Mouse (Mus musculus) layer of hippocampus, postnatal 10 days (tissue): ENCODE measurements around the gene Gse1. TPM values are rescaled to one million over a fixed set of nuclear protein-coding genes. Genes with fewer than 3 reads are reported as not detected.

Source experiments
- DNase-seq, 2 experiments: peaks; one replicate each; pipeline ENCODE4 v3.0.0; 2021; ENCODE audit warnings: low spot score in 2 of 2
- total RNA-seq, 2 experiments: library from RNA; stranded (reverse); gene quantifications; 2 replicates each; pipeline ENCODE4 v1.2.3; 2021

Gene Gse1
- total RNA-seq, 2 experiments from 2014 or later, result 65.0 to 79.3 TPM

DNA sequence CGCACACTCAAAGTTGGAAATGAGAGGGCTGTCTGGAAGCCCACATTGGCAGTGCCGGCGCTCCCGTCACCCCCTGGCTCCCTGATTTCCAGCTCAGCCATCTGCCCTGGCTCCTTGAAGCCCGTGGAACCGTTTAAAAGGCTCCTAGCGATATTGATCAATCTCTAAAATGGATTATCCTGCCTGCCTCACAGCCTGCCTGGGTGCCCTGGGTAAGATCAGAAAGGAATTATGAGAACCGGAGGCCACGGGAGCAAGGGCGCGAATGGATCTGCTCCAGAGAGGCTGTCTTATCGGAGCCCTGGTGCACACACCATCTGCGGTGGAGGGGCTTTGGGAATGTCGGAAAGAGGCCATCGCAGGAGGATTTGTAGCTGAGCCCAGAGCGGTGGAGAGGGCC lies 244.0 kb downstream of the Gse1 start:
- peak in 1 of 2 experiments; percentile 30 for DNase-seq

- DNase-seq, result no peak
Measured at GRCm38 (mm10) chr8:120473729-120474364, 245.6 kb downstream of the Gse1 start.

- DNase-seq, result no peak
Measured at GRCm38 (mm10) chr8:120474496-120475235, 246.4 kb downstream of the Gse1 start.

GRCm38 (mm10) chr8:120475462-120476201 lies 247.4 kb downstream of the Gse1 start:
- no peak for DNase-seq

GRCm38 (mm10) chr8:120476711-120477575 lies 248.7 kb downstream of the Gse1 start:
- DNase-seq, result no peak

DNA sequence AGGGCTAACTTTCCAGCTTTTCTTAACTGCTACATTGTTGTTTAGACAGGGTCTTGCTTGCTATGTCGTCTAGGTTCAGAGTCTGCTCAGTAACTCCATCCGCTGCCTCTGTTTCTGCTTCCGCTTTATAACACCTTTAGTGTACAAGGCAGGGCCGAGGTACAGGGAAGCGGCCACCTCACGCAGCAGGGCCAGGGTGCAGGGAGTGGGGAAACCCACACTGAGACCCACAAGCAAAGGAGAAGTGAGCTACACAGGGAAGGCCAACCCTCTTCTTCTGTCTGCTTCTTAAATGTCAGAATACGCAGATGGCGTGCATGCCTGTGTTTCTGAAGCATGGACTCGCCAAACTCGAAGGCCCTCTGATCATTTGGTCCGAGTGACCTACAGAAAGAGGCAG lies 250.5 kb downstream of the Gse1 start:
- DNase-seq, result no peak

GRCm38 (mm10) chr8:120479691-120480090 lies 251.4 kb downstream of the Gse1 start:
- no peak for DNase-seq

GRCm38 (mm10) chr8:120482015-120482689 lies 253.9 kb downstream of the Gse1 start:
- no peak for DNase-seq

DNA sequence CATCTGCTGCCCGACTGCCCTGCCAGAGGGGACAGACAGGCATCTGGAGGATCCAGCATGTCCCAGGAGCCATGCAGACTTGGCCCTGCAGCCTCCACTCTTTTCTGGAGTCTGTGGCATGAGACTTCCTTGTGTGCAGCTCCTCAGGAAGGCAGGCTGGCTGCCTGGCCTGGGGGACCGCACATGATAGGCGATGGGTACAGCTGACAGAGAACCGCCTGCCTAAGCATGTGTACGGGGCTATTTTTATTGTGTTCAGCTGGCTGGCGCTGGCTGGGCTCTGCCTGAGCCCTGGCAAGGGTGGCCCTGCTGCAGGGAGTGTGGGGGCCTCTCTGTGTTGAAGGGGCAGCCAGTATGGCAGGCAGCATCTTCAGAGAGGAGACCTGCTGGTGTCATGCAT lies 256.2 kb downstream of the Gse1 start:
- DNase-seq, result peak; percentile 43 to 57

DNA sequence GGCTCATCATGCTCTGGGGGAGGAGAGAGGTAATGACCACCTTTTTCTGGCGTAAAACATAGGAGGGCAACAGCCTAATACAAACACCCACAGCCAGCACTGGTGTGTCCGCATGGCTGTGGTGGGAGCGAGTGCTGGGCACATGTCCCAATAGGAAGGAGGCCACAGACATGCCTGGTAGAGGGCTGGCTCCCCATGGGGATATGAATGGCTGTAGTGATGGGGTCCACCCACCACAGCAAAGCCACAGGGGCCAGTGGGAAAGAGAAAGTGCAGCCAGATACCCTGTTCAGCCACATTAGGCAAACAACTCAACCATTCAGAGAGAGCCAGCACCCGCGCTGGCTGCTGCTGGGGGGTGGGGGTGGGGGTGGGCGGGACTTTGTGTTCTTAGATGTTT lies 256.9 kb downstream of the Gse1 start:
- DNase-seq, result peak; percentile 57 to 68

DNA sequence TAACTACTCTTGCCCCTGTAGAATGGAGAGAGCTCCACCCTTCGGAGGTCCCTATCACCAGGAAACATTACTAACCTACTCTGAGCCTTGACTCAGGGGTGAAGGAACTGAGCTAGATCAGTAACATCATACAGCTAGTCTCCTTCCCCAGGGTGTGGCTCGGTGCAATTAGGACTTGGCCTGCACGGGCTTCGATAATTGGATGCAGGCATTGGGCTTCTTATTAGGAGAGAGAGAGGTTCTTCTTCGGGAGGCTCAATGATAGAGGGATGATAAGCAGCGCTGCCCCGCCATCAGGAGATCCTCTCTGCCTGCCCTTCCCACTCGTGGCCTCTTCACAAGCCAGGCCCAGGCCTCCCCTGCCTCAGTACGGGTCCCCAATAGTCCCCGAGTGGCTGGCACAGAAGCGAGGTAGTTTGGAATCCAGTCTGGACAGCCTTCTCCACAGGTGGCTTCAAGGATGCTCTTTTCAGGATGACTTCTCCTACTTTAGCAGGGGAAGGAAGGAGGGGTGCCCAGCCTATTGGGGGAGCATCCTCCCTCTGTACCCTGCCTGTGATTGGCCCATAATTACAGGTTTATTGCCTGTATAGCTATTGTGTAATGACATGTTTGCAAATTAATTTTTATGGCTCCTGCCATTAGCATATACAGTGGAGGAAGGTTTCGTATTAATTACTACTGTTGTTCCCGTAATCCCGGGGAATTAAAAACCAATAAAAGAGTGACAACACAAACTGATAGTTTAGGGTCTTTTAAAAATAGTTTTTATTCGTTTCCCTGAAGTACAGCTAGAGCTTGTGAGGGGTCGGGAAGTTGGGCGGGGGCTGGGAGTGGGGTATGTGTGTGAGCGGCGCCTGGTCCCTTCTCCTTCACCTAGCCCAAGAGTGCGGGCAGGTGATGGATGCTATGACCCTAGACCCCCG lies 257.6 kb downstream of the Gse1 start:
- DNase-seq, result no peak

GRCm38 (mm10) chr8:120486477-120487376 lies 258.5 kb downstream of the Gse1 start:
- peak; percentile 66 to 73 for DNase-seq

DNA sequence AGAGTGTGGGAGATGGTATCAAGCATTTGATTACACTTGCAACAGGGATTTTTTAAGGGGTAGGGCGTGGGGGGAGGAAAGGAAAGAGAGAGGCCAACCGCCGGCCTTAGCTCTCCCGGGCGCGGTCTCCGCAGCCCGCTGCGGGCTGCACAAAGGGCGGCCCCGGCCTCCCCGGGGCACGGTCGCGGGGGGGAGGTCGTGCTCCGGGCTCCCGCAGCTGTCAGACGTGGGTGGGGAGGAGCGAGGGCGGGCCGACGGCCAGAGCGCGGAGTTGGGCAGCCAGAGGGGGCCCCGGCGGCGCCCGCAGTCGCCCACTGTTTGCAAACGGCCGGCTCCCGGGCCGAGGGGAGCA lies 259.1 kb downstream of the Gse1 start:
- DNase-seq, result no peak

- peak; percentile 72 to 81 for DNase-seq
Measured at GRCm38 (mm10) chr8:120487729-120488510, 259.7 kb downstream of the Gse1 start.

DNA sequence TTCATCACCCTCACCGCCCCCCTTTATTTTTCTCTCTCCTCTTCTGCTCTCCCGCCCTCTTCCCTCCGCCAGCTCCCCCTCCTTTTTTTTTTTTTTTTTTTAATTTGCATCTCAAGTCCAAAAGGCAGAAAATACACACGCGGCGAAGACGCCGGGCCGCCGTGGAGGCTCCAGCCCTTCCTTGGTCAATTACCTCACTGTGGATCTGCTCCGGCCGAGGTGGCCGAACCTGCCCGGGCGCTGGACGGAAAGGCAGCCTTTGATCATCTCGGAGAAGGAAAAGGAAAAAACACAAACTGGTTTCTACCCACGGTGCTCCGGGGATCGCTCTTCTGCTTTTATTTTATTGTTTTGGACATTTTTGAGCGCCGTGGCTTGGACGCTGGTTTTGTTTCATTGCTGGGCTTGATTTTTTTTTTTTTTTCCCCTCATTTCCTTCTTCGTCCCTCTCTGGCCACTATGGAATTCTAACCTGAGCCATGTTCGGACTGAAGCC lies 260.4 kb downstream of the Gse1 start:
- DNase-seq, result no peak

DNA sequence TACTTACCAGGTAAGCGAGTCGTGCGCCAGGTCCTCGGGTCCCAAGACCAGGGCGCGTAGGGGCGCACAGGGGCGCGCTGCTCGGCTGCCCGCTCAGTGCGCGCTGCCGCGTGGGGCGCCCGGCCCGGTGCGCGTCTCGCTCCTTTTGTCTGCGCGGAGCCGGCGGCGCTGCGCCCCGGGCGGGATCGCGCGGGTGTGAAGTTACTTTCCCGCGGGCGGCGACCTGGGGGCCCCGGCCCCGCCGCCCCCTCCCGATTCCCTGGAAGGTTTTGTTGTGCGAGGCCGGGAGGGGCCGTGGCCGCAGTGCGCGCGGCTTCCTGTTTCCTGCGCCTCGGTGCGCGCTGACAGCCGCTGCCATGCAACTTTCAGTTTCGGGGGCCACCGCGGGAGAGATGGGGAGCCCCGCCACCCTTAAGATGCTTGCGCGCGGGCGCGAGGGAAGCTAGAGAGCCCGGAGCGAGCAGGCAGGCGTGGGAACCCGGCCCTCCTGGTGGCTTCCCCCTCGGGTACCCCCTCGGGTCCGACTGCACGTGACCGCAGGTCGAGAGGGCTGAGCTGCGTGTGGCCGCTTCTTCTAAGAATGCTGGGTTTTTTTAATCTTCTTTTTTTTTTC lies 261.0 kb downstream of the Gse1 start:
- DNase-seq, result peak; percentile 65 to 67

- DNase-seq, result no peak
Measured at GRCm38 (mm10) chr8:120489771-120490281, 261.6 kb downstream of the Gse1 start.
